Mouse (Mus musculus) kidney, postnatal 14 days (tissue): ENCODE measurements around the gene Tmem266.

ENCODE experiments used
- DNase-seq: peaks from one replicate; pipeline ENCODE4 v3.0.0; 2022; ENCODE audit warnings: mixed read lengths

The Tmem266 gene

GRCm38 (mm10) chr9:55476084-55476483 lies 149.4 kb downstream of the Tmem266 start:
- DNase-seq, result no peak

- no peak for DNase-seq
Measured at GRCm38 (mm10) chr9:55478699-55479098, 152.0 kb downstream of the Tmem266 start.

GRCm38 (mm10) chr9:55482116-55482515 lies 155.4 kb downstream of the Tmem266 start:
- DNase-seq, result peak; percentile 57
